Mouse (Mus musculus): Measurements from ENCODE around the gene Nub1. TPM values are rescaled to one million over a fixed set of nuclear protein-coding genes. Genes with fewer than 3 reads are reported as not detected.

Nub1 gene
- polyA plus RNA-seq, 1 experiment from 2014 or later = 45.6 TPM

GRCm38 (mm10) chr5:24743956-24744355, 58.6 kb downstream of the Nub1 start:
- H3K9me3 ChIP-seq (replicated peaks) = no peaks in the 10 kb centered on the region
- H3K4me2 ChIP-seq = no peak overlapping the region
- H3K4me1 ChIP-seq = no peaks in the 10 kb centered on the region
- H3K36me3 ChIP-seq = no peaks in the 10 kb centered on the region
- ATAC-seq (ENCODE audit: low FRiP score) = no peak
- no peak overlapping the region for H3K27ac ChIP-seq (replicated peaks)
- no peaks in the 10 kb centered on the region for H3K27me3 ChIP-seq (replicated peaks)
- WGBS = 87% methylated on average over 10 of the region's 10 CpGs
- no peak overlapping the region for H3K9ac ChIP-seq (replicated peaks)
- H3K4me3 ChIP-seq (replicated peaks) = no peak overlapping the region

- Histone ChIP-seq H3K27ac (replicated peaks) (no peak overlapping the region), H3K27me3 (replicated peaks) (no peaks in the 10 kb centered on the region), H3K9me3 (replicated peaks) (no peaks in the 10 kb centered on the region), H3K36me3 (no peaks in the 10 kb centered on the region), H3K4me1 (peaks cover 23% of the 10 kb centered on the region), H3K4me3 (replicated peaks) (no peak overlapping the region), H3K9ac (replicated peaks) (no peak overlapping the region), H3K4me2 (no peak overlapping the region)
- 17% methylated on average over 6 of the region's 6 CpGs for WGBS
- no peak for ATAC-seq (ENCODE audit: low FRiP score)
Measured at GRCm38 (mm10) chr5:24747533-24747932, 62.2 kb downstream of the Nub1 start.

- peak; percentile 11; the same call in 1 of the 2 replicates for ATAC-seq (ENCODE audit: low FRiP score)
- peak overlapping the region; percentile 87 for H3K4me2 ChIP-seq
- H3K4me3 ChIP-seq (replicated peaks) = peak overlapping the region; percentile 60
- peak overlapping the region; percentile 54 for H3K9ac ChIP-seq (replicated peaks)
- WGBS = 47% methylated on average over 5 of the region's 5 CpGs
- H3K27ac ChIP-seq (replicated peaks) = peak overlapping the region; percentile 84
- peaks cover 23% of the 10 kb centered on the region for H3K4me1 ChIP-seq
- H3K9me3 ChIP-seq (replicated peaks) = no peaks in the 10 kb centered on the region
- H3K27me3 ChIP-seq (replicated peaks) = no peaks in the 10 kb centered on the region
- no peaks in the 10 kb centered on the region for H3K36me3 ChIP-seq
Measured at GRCm38 (mm10) chr5:24749731-24750130, 64.4 kb downstream of the Nub1 start.

- no peaks in the 10 kb centered on the region for H3K36me3 ChIP-seq
- no peaks in the 10 kb centered on the region for H3K9me3 ChIP-seq (replicated peaks)
- H3K4me3 ChIP-seq (replicated peaks) = peak overlapping the region; percentile 60
- WGBS = 1% methylated on average over 56 of the region's 59 CpGs
- peak overlapping the region; percentile 64 for H3K9ac ChIP-seq (replicated peaks)
- peak overlapping the region; percentile 87 for H3K4me2 ChIP-seq
- H3K27ac ChIP-seq (replicated peaks) = peak overlapping the region; percentile 84
- H3K27me3 ChIP-seq (replicated peaks) = no peaks in the 10 kb centered on the region
- H3K4me1 ChIP-seq = peaks cover 23% of the 10 kb centered on the region
- peak; percentile 86 for ATAC-seq (ENCODE audit: low FRiP score)
Measured at GRCm38 (mm10) chr5:24750321-24751304, 65.3 kb downstream of the Nub1 start.

GRCm38 (mm10) chr5:24751305-24752174, 66.2 kb downstream of the Nub1 start:
- no peaks in the 10 kb centered on the region for H3K9me3 ChIP-seq (replicated peaks)
- H3K9ac ChIP-seq (replicated peaks) = peak overlapping the region; percentile 64
- no peaks in the 10 kb centered on the region for H3K36me3 ChIP-seq
- H3K27me3 ChIP-seq (replicated peaks) = no peaks in the 10 kb centered on the region
- ATAC-seq (ENCODE audit: low FRiP score) = peak; percentile 56
- H3K4me3 ChIP-seq (replicated peaks) = peak overlapping the region; percentile 60
- H3K4me2 ChIP-seq = peak overlapping the region; percentile 87
- H3K4me1 ChIP-seq = peaks cover 23% of the 10 kb centered on the region
- peak overlapping the region; percentile 84 for H3K27ac ChIP-seq (replicated peaks)
- WGBS = 1% methylated on average over 25 of the region's 25 CpGs

GRCm38 (mm10) chr5:24752175-24752498, 66.8 kb downstream of the Nub1 start:
- 0 out of 2 replicates have a peak overlapping the region, but pooled peaks have one; percentile 60 for H3K4me3 ChIP-seq (replicated peaks)

GRCm38 (mm10) chr5:24756931-24757330, 71.6 kb downstream of the Nub1 start:
- no peak for ATAC-seq (ENCODE audit: low FRiP score)
- H3K4me3 ChIP-seq (replicated peaks) = no peak overlapping the region
- no peak overlapping the region for H3K9ac ChIP-seq (replicated peaks)
- WGBS = 73% methylated on average over 3 of the region's 3 CpGs
- peaks cover 4% of the 10 kb centered on the region for H3K4me1 ChIP-seq
- H3K4me2 ChIP-seq = no peak overlapping the region
- H3K36me3 ChIP-seq = no peaks in the 10 kb centered on the region
- H3K9me3 ChIP-seq (replicated peaks) = no peaks in the 10 kb centered on the region
- H3K27me3 ChIP-seq (replicated peaks) = peaks cover 4% of the 10 kb centered on the region; the same call in 1 of the 2 replicates
- no peak overlapping the region for H3K27ac ChIP-seq (replicated peaks)

More at GRCm38 (mm10) chr5:24752175-24752498, 66.8 kb downstream of the Nub1 start:
- Histone ChIP-seq H3K4me1 (peaks cover 23% of the 10 kb centered on the region), H3K36me3 (no peaks in the 10 kb centered on the region), H3K9ac (replicated peaks) (no peak overlapping the region; the same call in 1 of the 2 replicates), H3K9me3 (replicated peaks) (no peaks in the 10 kb centered on the region), H3K27me3 (replicated peaks) (0 out of 2 replicates have a peak, but pooled peaks cover under 1% of the 10 kb centered on the region), H3K27ac (replicated peaks) (0 out of 2 replicates have a peak overlapping the region, but pooled peaks have one; percentile 11), H3K4me2 (peak overlapping the region; percentile 87)
- WGBS = 13% methylated on average over 2 of the region's 2 CpGs
- no peak for ATAC-seq (ENCODE audit: low FRiP score)

- Histone ChIP-seq H3K36me3 (no peaks in the 10 kb centered on the region), H3K9me3 (replicated peaks) (no peaks in the 10 kb centered on the region), H3K9ac (replicated peaks) (no peak within 1 kb of the TSS), H3K4me3 (replicated peaks) (no peak within 1 kb of the TSS), H3K4me2 (no peak within 1 kb of the TSS), H3K27ac (replicated peaks) (no peak within 1 kb of the TSS), H3K27me3 (replicated peaks) (peaks cover 4% of the 10 kb centered on the region; the same call in 1 of the 2 replicates), H3K4me1 (no peaks in the 10 kb centered on the region)
- ATAC-seq (ENCODE audit: low FRiP score) = no peak
- 52% methylated on average over 18 of the region's 18 CpGs for WGBS
Measured at GRCm38 (mm10) chr5:24757816-24758215, 72.5 kb downstream of the Nub1 start, which contains the start of gene Crygn. Gene Crygn, minus strand, starts transcription at chr5:24758008.

Other genes with a start within 250 kb of the Nub1 start
- gene Fastk, start 240.2 kb upstream of the Nub1 start, polyA plus RNA-seq (2015; fragmentation: Nextera tagmentation; extraction: Ambion mirVana) = 111 TPM in 2 replicates
- gene Tmub1, start 237.7 kb upstream of the Nub1 start, polyA plus RNA-seq (2015; fragmentation: Nextera tagmentation; extraction: Ambion mirVana) = 54.8 and 62.8 TPM in 2 replicates
- 60.2 and 101 TPM in 2 replicates for gene Agap3, start 233.4 kb upstream of the Nub1 start, polyA plus RNA-seq (2015; fragmentation: Nextera tagmentation; extraction: Ambion mirVana)
- 5.9 and 13.7 TPM in 2 replicates for gene Gbx1, start 158.3 kb upstream of the Nub1 start, polyA plus RNA-seq (2015; fragmentation: Nextera tagmentation; extraction: Ambion mirVana)
- gene Asb10, start 144.6 kb upstream of the Nub1 start, polyA plus RNA-seq (2015; fragmentation: Nextera tagmentation; extraction: Ambion mirVana) = 0.40 and 0.87 TPM in 2 replicates
- gene 4931409K22Rik, start 128.7 kb upstream of the Nub1 start, polyA plus RNA-seq (2015; fragmentation: Nextera tagmentation; extraction: Ambion mirVana) = 0.24 and 0.26 TPM in 2 replicates
- gene Abcf2, start 108.1 kb upstream of the Nub1 start, polyA plus RNA-seq (2015; fragmentation: Nextera tagmentation; extraction: Ambion mirVana) = 82.8 and 93.1 TPM in 2 replicates
- 19.3 and 21.2 TPM in 2 replicates for gene Chpf2, start 98.8 kb upstream of the Nub1 start, polyA plus RNA-seq (2015; fragmentation: Nextera tagmentation; extraction: Ambion mirVana)
- gene Smarcd3, start 61.1 kb upstream of the Nub1 start, polyA plus RNA-seq (2015; fragmentation: Nextera tagmentation; extraction: Ambion mirVana) = 111 and 135 TPM in 2 replicates
- 4.1 and 5.2 TPM in 2 replicates for gene Wdr86, start 45.2 kb downstream of the Nub1 start, polyA plus RNA-seq (2015; fragmentation: Nextera tagmentation; extraction: Ambion mirVana)
- gene Crygn, start 72.5 kb downstream of the Nub1 start, polyA plus RNA-seq (2015; fragmentation: Nextera tagmentation; extraction: Ambion mirVana) = 1.5 and 2.0 TPM in 2 replicates
- gene Rheb, start 157.1 kb downstream of the Nub1 start, polyA plus RNA-seq (2015; fragmentation: Nextera tagmentation; extraction: Ambion mirVana) = 230 and 258 TPM in 2 replicates